Mouse (Mus musculus) embryonic facial prominence, embryonic 10.5 days (tissue): ENCODE measurements around the gene Cdc42. TPM values are rescaled to one million over a fixed set of nuclear protein-coding genes. Genes with fewer than 3 reads are reported as not detected.

Experiments
- DNase-seq: peaks from one replicate; pipeline ENCODE4 v3.0.0-alpha.2; 2017; ENCODE audit warnings: low spot score
- H3K27ac ChIP-seq: fragments of 300-500 bp; sonication (generic); replicated peaks from 2 replicates; pipeline ENCODE4 v1.5.1; 2016; ENCODE audit warnings: mild to moderate bottlenecking
- H3K27me3 ChIP-seq: fragments of 300-500 bp; sonication (generic); replicated peaks from 2 replicates; pipeline ENCODE4 v1.6.1; 2016; ENCODE audit warnings: low read depth, mild to moderate bottlenecking; ENCODE audit not compliant: poor library complexity, severe bottlenecking
- H3K36me3 ChIP-seq: fragments of 300-500 bp; sonication (generic); replicated peaks from 2 replicates; pipeline ENCODE4 v1.6.1; 2016; ENCODE audit warnings: mild to moderate bottlenecking, moderate library complexity
- H3K4me1 ChIP-seq: fragments of 300-500 bp; sonication (generic); 2 replicates; pipeline ENCODE4 v1.6.1; 2016
- H3K4me3 ChIP-seq: fragments of 300-500 bp; sonication (generic); 2 replicates; pipeline ENCODE4 v1.5.1; 2016; ENCODE audit warnings: mild to moderate bottlenecking, moderate library complexity
- H3K9me3 ChIP-seq: fragments of 300-500 bp; sonication (generic); 2 replicates; pipeline ENCODE4 v1.6.1; 2016; ENCODE audit warnings: mild to moderate bottlenecking
- WGBS: fragments of 180-500 bp; shearing (Covaris S2); methylation state at CpG from one replicate; pipeline ENCODE4 v1.1.7; 2016; 5-methylcytosine and 5-hydroxymethylcytosine counted together
- polyA plus RNA-seq: library from polyadenylated mRNA; unstranded; fragments of >200 nt; fragmentation: Nextera tagmentation; extraction: Ambion mirVana; gene quantifications from 2 replicates; pipeline ENCODE4 v1.2.1, GENCODE M21; 2016

The Cdc42 gene
- 568 and 585 TPM in 2 replicates for polyA plus RNA-seq

- H3K27me3 ChIP-seq = no peaks in the 10 kb centered on the region; the same call in 1 of the 2 replicates
- H3K27ac ChIP-seq = peak within 1 kb of the TSS; percentile 99
- under 1% methylated on average over 43 of the region's 44 CpGs for WGBS
- H3K9me3 ChIP-seq = no peaks in the 10 kb centered on the region
- peak; percentile 99 for DNase-seq
- peak within 1 kb of the TSS; percentile 97 for H3K4me3 ChIP-seq
- H3K36me3 ChIP-seq = no peaks in the 10 kb centered on the region; the same call in 1 of the 2 replicates
- peaks cover 39% of the 10 kb centered on the region for H3K4me1 ChIP-seq
Observed at GRCm38 (mm10) chr4:137357517-137358254, at the start of gene Cdc42. Gene Cdc42, minus strand, starts transcription at chr4:137357720.

- H3K9me3 ChIP-seq = no peaks in the 10 kb centered on the region
- no peak for DNase-seq
- WGBS = 94% methylated on average over 3 of the region's 3 CpGs
- no peak overlapping the region for H3K4me3 ChIP-seq
- no peaks in the 10 kb centered on the region for H3K36me3 ChIP-seq
- no peaks in the 10 kb centered on the region for H3K27me3 ChIP-seq
- no peaks in the 10 kb centered on the region for H3K4me1 ChIP-seq
- no peak overlapping the region for H3K27ac ChIP-seq
Observed at GRCm38 (mm10) chr4:137405571-137405970, 48.1 kb upstream of the Cdc42 start.

GRCm38 (mm10) chr4:137396641-137397525, 39.4 kb upstream of the Cdc42 start:
- Histone ChIP-seq H3K36me3 (no peaks in the 10 kb centered on the region), H3K27ac (no peak overlapping the region), H3K4me3 (no peak overlapping the region), H3K27me3 (no peaks in the 10 kb centered on the region), H3K9me3 (peaks cover 3% of the 10 kb centered on the region; the same call in 1 of the 2 replicates), H3K4me1 (no peaks in the 10 kb centered on the region)
- no peak for DNase-seq
- 77% methylated on average over 15 of the region's 15 CpGs for WGBS

GRCm38 (mm10) chr4:137393378-137394135, 36.0 kb upstream of the Cdc42 start:
- 72% methylated on average over 9 of the region's 9 CpGs for WGBS
- H3K36me3 ChIP-seq = peaks cover 16% of the 10 kb centered on the region
- H3K9me3 ChIP-seq = peaks cover 3% of the 10 kb centered on the region; the same call in 1 of the 2 replicates
- no peaks in the 10 kb centered on the region for H3K27me3 ChIP-seq
- no peak overlapping the region for H3K4me3 ChIP-seq
- peaks cover 11% of the 10 kb centered on the region for H3K4me1 ChIP-seq
- no peak overlapping the region for H3K27ac ChIP-seq
- DNase-seq = no peak

GRCm38 (mm10) chr4:137392874-137393273, 35.4 kb upstream of the Cdc42 start:
- H3K4me1 ChIP-seq = peaks cover 14% of the 10 kb centered on the region
- no peak overlapping the region for H3K27ac ChIP-seq
- no peaks in the 10 kb centered on the region for H3K27me3 ChIP-seq
- peaks cover 3% of the 10 kb centered on the region; the same call in 1 of the 2 replicates for H3K9me3 ChIP-seq
- peaks cover 16% of the 10 kb centered on the region for H3K36me3 ChIP-seq
- H3K4me3 ChIP-seq = no peak overlapping the region
- WGBS = 88% methylated on average over 9 of the region's 9 CpGs
- DNase-seq = no peak

- 90% methylated on average over 3 of the region's 3 CpGs for WGBS
- no peak overlapping the region for H3K4me3 ChIP-seq
- peaks cover 21% of the 10 kb centered on the region for H3K4me1 ChIP-seq
- H3K36me3 ChIP-seq = peaks cover 16% of the 10 kb centered on the region
- DNase-seq = no peak
- no peak overlapping the region for H3K27ac ChIP-seq
- peaks cover 3% of the 10 kb centered on the region; the same call in 1 of the 2 replicates for H3K9me3 ChIP-seq
- no peaks in the 10 kb centered on the region for H3K27me3 ChIP-seq
Observed at GRCm38 (mm10) chr4:137391287-137391686, 33.8 kb upstream of the Cdc42 start.

- Histone ChIP-seq H3K27ac (no peak overlapping the region), H3K36me3 (peaks cover 16% of the 10 kb centered on the region), H3K27me3 (no peaks in the 10 kb centered on the region), H3K4me1 (peaks cover 21% of the 10 kb centered on the region), H3K4me3 (no peak overlapping the region), H3K9me3 (no peaks in the 10 kb centered on the region)
- WGBS = 96% methylated on average over 4 of the region's 4 CpGs
- no peak for DNase-seq
Observed at GRCm38 (mm10) chr4:137390196-137390595, 32.7 kb upstream of the Cdc42 start.

- Histone ChIP-seq H3K36me3 (peaks cover 16% of the 10 kb centered on the region), H3K4me1 (peaks cover 21% of the 10 kb centered on the region), H3K27ac (no peak overlapping the region; the same call in 1 of the 2 replicates), H3K9me3 (no peaks in the 10 kb centered on the region), H3K27me3 (no peaks in the 10 kb centered on the region), H3K4me3 (peak overlapping the region; percentile 90)
- DNase-seq = no peak
- WGBS = 55% methylated on average over 6 of the region's 6 CpGs
Observed at GRCm38 (mm10) chr4:137388983-137389382, 31.5 kb upstream of the Cdc42 start.

- DNase-seq = peak; percentile 91
- WGBS = 1% methylated on average over 46 of the region's 46 CpGs
- Histone ChIP-seq H3K4me3 (peak overlapping the region; percentile 90), H3K4me1 (peaks cover 21% of the 10 kb centered on the region), H3K36me3 (peaks cover 16% of the 10 kb centered on the region), H3K27ac (peak overlapping the region; percentile 96), H3K9me3 (no peaks in the 10 kb centered on the region), H3K27me3 (no peaks in the 10 kb centered on the region)
Observed at GRCm38 (mm10) chr4:137388059-137388794, 30.7 kb upstream of the Cdc42 start.

GRCm38 (mm10) chr4:137387482-137388058, 30.1 kb upstream of the Cdc42 start:
- Histone ChIP-seq H3K4me1 (peaks cover 21% of the 10 kb centered on the region), H3K4me3 (peak overlapping the region; percentile 90), H3K36me3 (peaks cover 16% of the 10 kb centered on the region), H3K27ac (peak overlapping the region; percentile 96), H3K9me3 (no peaks in the 10 kb centered on the region), H3K27me3 (no peaks in the 10 kb centered on the region)
- WGBS = 1% methylated on average over 20 of the region's 20 CpGs
- DNase-seq = no peak
